ENCODE assay signal across 18 mouse cellular contexts in genomic region chr19:28663781-28664180, GRCm38 (mm10). TPM values are rescaled to one million over a fixed set of nuclear protein-coding genes. Genes with fewer than 3 reads are reported as not detected.
DNase-seq lines count a peak whose midpoint lies in the region; TF ChIP-seq lines count a peak whose summit lies in the region.
"Had no signal": no experiment of that assay in that cellular context is flagged by ENCODE, and none has a peak within 500 bp of the region (broad histone marks: within the 10 kb centered on the region; RNA-seq: fewer than 3 reads in every experiment).

No protein-coding gene starts in this region.

- no peak for TF ChIP-seq CTCF in thymus, adult 2 months (IDR thresholded peaks at IDR 0.05; ENCODE audit: borderline replicate concordance, control insufficient read depth, extremely low read depth, insufficient read depth, low read length, poor library complexity)

- WGBS in thymus, adult 2 months: 95% methylated on average over 9 of the region's 9 CpGs

- H3K27ac ChIP-seq in thymus, adult 2 months (ENCODE audit: control insufficient read depth, insufficient read depth, low read length): no peak overlapping the region
- H3K27ac ChIP-seq: forebrain, embryonic 15.5 days; intestine, embryonic 15.5 days; kidney, embryonic 15.5 days; layer of hippocampus, adult 2 months had no signal

- H3K4me3 ChIP-seq in thymus, adult 2 months (ENCODE audit: control insufficient read depth, insufficient read depth, low read length): no peak overlapping the region
- H3K4me3 ChIP-seq: forebrain, embryonic 15.5 days; hindbrain, embryonic 13.5 days; intestine, embryonic 15.5 days; kidney, embryonic 15.5 days; layer of hippocampus, adult 2 months had no signal

- TF ChIP-seq POLR2A in thymus, adult 2 months (IDR thresholded peaks at IDR 0.05; ENCODE audit: control insufficient read depth, extremely low read depth, insufficient read depth, low read length, poor library complexity): no peak

- no peaks in the 10 kb centered on the region for H3K27me3 ChIP-seq in thymus, adult 2 months (ENCODE audit: control insufficient read depth, insufficient read depth, low read length)
- H3K27me3 ChIP-seq: forebrain, embryonic 15.5 days; intestine, embryonic 15.5 days; kidney, embryonic 15.5 days had no signal

- no peaks in the 10 kb centered on the region for H3K36me3 ChIP-seq in thymus, adult 2 months (ENCODE audit: control insufficient read depth, insufficient read depth, low read length)
- H3K36me3 ChIP-seq: forebrain, embryonic 15.5 days; hindbrain, embryonic 13.5 days; intestine, embryonic 15.5 days had no signal

- intact Hi-C loops in gastrocnemius, postnatal 36 days (cut with DNase I): no loop called here

- peak; percentile 22 for DNase-seq in lung, postnatal 36 days
- no peak for DNase-seq in lung, postnatal 4 days
- DNase-seq in fat pad, adult 2 months (ENCODE audit: extremely low read depth, low read depth, low spot score): peak; percentile 37
- DNase-seq in gastrocnemius, postnatal 36 days: peak; percentile 27 to 56
- peak; percentile 54 for DNase-seq in skeletal muscle tissue, adult 2 months (ENCODE audit: low read depth, low spot score)
- DNase-seq in thymus, adult 2 months: no peak
- no peak for DNase-seq in layer of hippocampus, adult 8-10 months (ENCODE audit: low spot score in 2 of 2)
- DNase-seq: cerebellum, postnatal 14 days; liver; lung, embryonic 14.5 days; right cerebral cortex, postnatal 4 days; thymus, postnatal 14 days had no signal

- no peaks in the 10 kb centered on the region for H3K4me1 ChIP-seq in thymus, adult 2 months (replicated peaks; ENCODE audit: control insufficient read depth, insufficient read depth, low read length)
- H3K4me1 ChIP-seq: forebrain, embryonic 15.5 days; intestine, embryonic 15.5 days had no signal

RNA-seq across cellular contexts. Expression of gene Glis3, which starts 16.1 kb away (rescaled TPM):
- total RNA-seq in gastrocnemius, postnatal 36 days (2021): 1 to 10 TPM in 1 of 2 experiments, under 1 TPM in 1; 0.62 to 1.1 TPM
- polyA plus RNA-seq in thymus, adult 2 months (2012; rRNA removed): 1.8 and 2.3 TPM in 2 replicates
- total RNA-seq in layer of hippocampus, adult 8-10 months (2022): 10 to 100 TPM; 25.6 to 29.4 (median 26.0) TPM
- total RNA-seq: MEL had no signal

Comparison
In these comparisons a context has a peak if more than half of its experiments do, and no peak if none do; other contexts are left out.
1. DNase-seq: peak in lung, postnatal 36 days (single experiment), fat pad, adult 2 months (single experiment), gastrocnemius, postnatal 36 days (2 of 2) and skeletal muscle tissue, adult 2 months (single experiment); none in lung, postnatal 4 days (0 of 2), thymus, adult 2 months (single experiment) and layer of hippocampus, adult 8-10 months (0 of 2).
2. RNA of gene Glis3, which starts 16.1 kb away (total RNA-seq): 25.6 to 29.4 TPM in layer of hippocampus, adult 8-10 months; 0.62 to 1.1 TPM in gastrocnemius, postnatal 36 days; every median in the first group is over 10 times any median in the second.